ENCODE assay signal across 20 mouse cellular contexts in genomic region chr5:91841066-91841465, GRCm38 (mm10).
DNase-seq lines count a peak whose midpoint lies in the region; ATAC-seq and TF ChIP-seq lines count a peak whose summit lies in the region.
"Had no signal": no experiment of that assay in that cellular context is flagged by ENCODE, and none has a peak within 500 bp of the region (broad histone marks: within the 10 kb centered on the region; RNA-seq: fewer than 3 reads in every experiment).

No protein-coding gene starts in this region.

- POLR2A ChIA-PET in Patski (lab: Charles Lee) = interaction anchor here (0.6 kb wide), 1 partner anchor 30 kb away, joined by 3 read pairs; no protein-coding TSS in a partner anchor

- no peak overlapping the region for H3K27ac ChIP-seq in midbrain, embryonic 11.5 days (ENCODE audit: low read depth, low read length)
- no peak overlapping the region for H3K27ac ChIP-seq in midbrain, embryonic 10.5 days (replicated peaks)
- no peak overlapping the region for H3K27ac ChIP-seq in intestine, embryonic 15.5 days
- H3K27ac ChIP-seq: forebrain, embryonic 12.5 days; gastrocnemius, adult 2 months; heart, embryonic 10.5 days; hindbrain, embryonic 13.5 days; hindbrain, postnatal 0 days had no signal

- H3K4me2 ChIP-seq in midbrain, embryonic 11.5 days = no peak overlapping the region
- no peak overlapping the region for H3K4me2 ChIP-seq in intestine, embryonic 15.5 days (replicated peaks)
- H3K4me2 ChIP-seq: forebrain, embryonic 12.5 days; hindbrain, embryonic 13.5 days had no signal

- in situ Hi-C loops in Patski (cut with MboI; ENCODE audit: low pct_unique_long_range_greater_than_20kb) = no loop called here

- TF ChIP-seq CTCF in Patski (IDR thresholded peaks at IDR 0.05) = no peak

- WGBS in midbrain, embryonic 11.5 days = 93% methylated on average over 4 of the region's 4 CpGs
- 87% methylated on average over 4 of the region's 4 CpGs for WGBS in midbrain, embryonic 10.5 days
- WGBS in intestine, embryonic 15.5 days = 84% methylated on average over 4 of the region's 4 CpGs

- no peaks in the 10 kb centered on the region for H3K4me1 ChIP-seq in midbrain, embryonic 11.5 days (ENCODE audit: control insufficient read depth, insufficient read depth, low read length)
- H3K4me1 ChIP-seq in midbrain, embryonic 10.5 days = no peaks in the 10 kb centered on the region
- no peaks in the 10 kb centered on the region for H3K4me1 ChIP-seq in intestine, embryonic 15.5 days (replicated peaks)
- H3K4me1 ChIP-seq: forebrain, embryonic 12.5 days; hindbrain, embryonic 13.5 days had no signal

- no peaks in the 10 kb centered on the region for H3K27me3 ChIP-seq in midbrain, embryonic 11.5 days (ENCODE audit: control insufficient read depth, insufficient read depth, low read length)
- H3K27me3 ChIP-seq in midbrain, embryonic 10.5 days (ENCODE audit: low read depth, poor library complexity, severe bottlenecking) = no peaks in the 10 kb centered on the region
- no peaks in the 10 kb centered on the region for H3K27me3 ChIP-seq in Patski
- H3K27me3 ChIP-seq in intestine, embryonic 15.5 days (replicated peaks) = no peaks in the 10 kb centered on the region
- H3K27me3 ChIP-seq: CH12.LX; forebrain, embryonic 12.5 days; hindbrain, embryonic 13.5 days had no signal

- H3K9me3 ChIP-seq in midbrain, embryonic 11.5 days (ENCODE audit: control insufficient read depth, low read length) = no peaks in the 10 kb centered on the region
- H3K9me3 ChIP-seq in midbrain, embryonic 10.5 days (replicated peaks) = no peaks in the 10 kb centered on the region
- H3K9me3 ChIP-seq in intestine, embryonic 15.5 days = no peaks in the 10 kb centered on the region
- H3K9me3 ChIP-seq: forebrain, embryonic 12.5 days; heart, embryonic 10.5 days; hindbrain, embryonic 13.5 days had no signal

- DNase-seq in adrenal gland, postnatal 14 days = peak; percentile 5
- DNase-seq in adrenal gland, postnatal 25 days = no peak
- DNase-seq in midbrain, embryonic 11.5 days (ENCODE audit: low spot score, missing footprints) = peak; percentile 23
- DNase-seq in midbrain, embryonic 10.5 days (ENCODE audit: low spot score) = no peak
- peak; percentile 49 for DNase-seq in Patski (ENCODE audit: low read depth, low spot score)
- no peak for DNase-seq in layer of hippocampus, postnatal 36 days
- DNase-seq: adrenal gland, postnatal 10 days; cerebellum, adult 2 months; cerebellum, postnatal 10 days; gastrocnemius, adult 2 months; gastrocnemius, postnatal 25 days; heart, postnatal 10 days; heart, postnatal 4 days had no signal

- no peak overlapping the region for H3K4me3 ChIP-seq in midbrain, embryonic 11.5 days (ENCODE audit: low read depth, low read length)
- no peak overlapping the region for H3K4me3 ChIP-seq in midbrain, embryonic 10.5 days
- H3K4me3 ChIP-seq in intestine, embryonic 15.5 days (replicated peaks) = no peak overlapping the region
- H3K4me3 ChIP-seq: forebrain, embryonic 12.5 days; gastrocnemius, adult 2 months; heart, embryonic 10.5 days; hindbrain, embryonic 13.5 days had no signal

- ATAC-seq in midbrain, embryonic 11.5 days (ENCODE audit: low FRiP score) = no peak
- peak; percentile 60 for ATAC-seq in Patski
- ATAC-seq in intestine, embryonic 15.5 days = no peak
- ATAC-seq: forebrain, embryonic 16.5 days; hindbrain, postnatal 0 days had no signal

- CTCF ChIA-PET in Patski (lab: Charles Lee) = interaction anchor here (1.2 kb wide), 1 partner anchor 10 kb away, joined by 3 read pairs; no protein-coding TSS in a partner anchor

- no peaks in the 10 kb centered on the region for H3K36me3 ChIP-seq in midbrain, embryonic 11.5 days (ENCODE audit: control insufficient read depth, insufficient read depth, low read length)
- no peaks in the 10 kb centered on the region for H3K36me3 ChIP-seq in midbrain, embryonic 10.5 days
- H3K36me3 ChIP-seq in intestine, embryonic 15.5 days = no peaks in the 10 kb centered on the region
- H3K36me3 ChIP-seq: forebrain, embryonic 12.5 days; heart, embryonic 10.5 days; hindbrain, embryonic 13.5 days had no signal

- no peak overlapping the region for H3K9ac ChIP-seq in midbrain, embryonic 11.5 days (ENCODE audit: low read length)
- H3K9ac ChIP-seq in intestine, embryonic 15.5 days = no peak overlapping the region
- H3K9ac ChIP-seq: forebrain, embryonic 12.5 days; hindbrain, embryonic 13.5 days had no signal

Comparison
In these comparisons a context has a peak if more than half of its experiments do, and no peak if none do; other contexts are left out.
1. DNase-seq: peak in adrenal gland, postnatal 14 days (single experiment), midbrain, embryonic 11.5 days (single experiment) and Patski (single experiment); none in adrenal gland, postnatal 25 days (single experiment), midbrain, embryonic 10.5 days (single experiment) and layer of hippocampus, postnatal 36 days (0 of 2).